Mouse (Mus musculus): ENCODE results near the gene Grin2c. TPM values are rescaled to one million over a fixed set of nuclear protein-coding genes. Genes with fewer than 3 reads are reported as not detected.

The Grin2c gene
- total and polyA plus RNA-seq, 3 experiments: not detected

GRCm38 (mm10) chr11:115209958-115210357 is 57.1 kb downstream of the Grin2c start:
- no peaks in the 10 kb centered on the region for H3K9me3 ChIP-seq (replicated peaks; ENCODE audit: insufficient read depth, low read length)
- H3K79me2 ChIP-seq (ENCODE audit: control insufficient read depth, insufficient read depth, low read length, poor library complexity): no peaks in the 10 kb centered on the region
- no peak overlapping the region for H3K9ac ChIP-seq (ENCODE audit: control insufficient read depth, low read depth, low read length, poor library complexity, severe bottlenecking)
- no peak overlapping the region for H3K27ac ChIP-seq (ENCODE audit: control insufficient read depth, low read depth, low read length)
- H3K27me3 ChIP-seq (ENCODE audit: control insufficient read depth in 1 of 2, insufficient read depth in 2 of 2, low read length in 2 of 2): no peaks in the 10 kb centered on the region
- no peak for TF ChIP-seq KAT2A (conservative IDR thresholded peaks at IDR 0.05; ENCODE audit: low read depth, low read length)
- no peak for TF ChIP-seq EP300 (IDR thresholded peaks at IDR 0.05; ENCODE audit: low read depth in 1 of 2, low read length in 2 of 2)
- no peak for TF ChIP-seq MEF2A (IDR thresholded peaks at IDR 0.05; ENCODE audit: extremely low read depth, insufficient replicate concordance, low read depth, low read length, poor library complexity, severe bottlenecking)
- TF ChIP-seq USF2 (IDR thresholded peaks at IDR 0.05; ENCODE audit: borderline replicate concordance in 1 of 2, insufficient read depth in 1 of 2, low read depth in 1 of 2, low read length in 2 of 2): no peak
- TF ChIP-seq POLR2AphosphoS5 (IDR thresholded peaks at IDR 0.05; ENCODE audit: borderline replicate concordance, low read depth, low read length): no peak
- no peak for TF ChIP-seq GABPA (IDR thresholded peaks at IDR 0.05; ENCODE audit: low read depth, low read length)
- no peak for TF ChIP-seq ETS1 (IDR thresholded peaks at IDR 0.05; ENCODE audit: low read depth, low read length)
- TF ChIP-seq SIN3A (IDR thresholded peaks at IDR 0.05; ENCODE audit: low read length): no peak
- no peak for TF ChIP-seq ZKSCAN1 (IDR thresholded peaks at IDR 0.05; ENCODE audit: low read depth, low read length)
- no peak for TF ChIP-seq MAFK (IDR thresholded peaks at IDR 0.05; ENCODE audit: borderline replicate concordance, low read depth, low read length)
- no peak for TF ChIP-seq TAL1 (IDR thresholded peaks at IDR 0.05; ENCODE audit: low read length)
- TF ChIP-seq CHD1 (IDR thresholded peaks at IDR 0.05; ENCODE audit: low read depth, low read length): no peak
- TF ChIP-seq ELF1 (IDR thresholded peaks at IDR 0.05; ENCODE audit: low read depth, low read length): no peak
- TF ChIP-seq BHLHE40 (IDR thresholded peaks at IDR 0.05; ENCODE audit: borderline replicate concordance, low read depth, low read length): no peak
- TF ChIP-seq SMC3 (IDR thresholded peaks at IDR 0.05; ENCODE audit: low read depth, low read length): no peak
- peaks cover 0 to 2% of the 10 kb centered on the region in 2 experiments; a peak in 1 of 4 replicates for H3K36me3 ChIP-seq (ENCODE audit: control insufficient read depth in 1 of 2, insufficient read depth in 2 of 2, low read length in 2 of 2)
- no peak overlapping the region for H3K4me3 ChIP-seq (ENCODE audit: control insufficient read depth in 1 of 2, insufficient read depth in 1 of 2, low read depth in 2 of 2, low read length in 2 of 2)
- DNase-seq (ENCODE audit: low read depth, low spot score): no peak
- H3K4me1 ChIP-seq (ENCODE audit: control insufficient read depth in 1 of 2, insufficient read depth in 2 of 2, low read length in 2 of 2): no peaks in the 10 kb centered on the region

- TF ChIP-seq NRF1 (IDR thresholded peaks at IDR 0.05; ENCODE audit: insufficient read depth, low read depth, low read length, poor library complexity, severe bottlenecking) (no peak), GATA1 (IDR thresholded peaks at IDR 0.05; ENCODE audit: low read depth, low read length) (no peak), MEF2A (IDR thresholded peaks at IDR 0.05; ENCODE audit: extremely low read depth, insufficient replicate concordance, low read depth, low read length, poor library complexity, severe bottlenecking) (no peak), POLR2AphosphoS5 (IDR thresholded peaks at IDR 0.05; ENCODE audit: borderline replicate concordance, low read depth, low read length) (no peak), RCOR1 (IDR thresholded peaks at IDR 0.05; ENCODE audit: low read depth, low read length) (no peak), GABPA (IDR thresholded peaks at IDR 0.05; ENCODE audit: low read depth, low read length) (no peak), UBTF (IDR thresholded peaks at IDR 0.05; ENCODE audit: borderline replicate concordance, insufficient read depth, low read depth, low read length) (no peak), HCFC1 (IDR thresholded peaks at IDR 0.05; ENCODE audit: low read depth, low read length) (no peak), TBP (IDR thresholded peaks at IDR 0.05; ENCODE audit: low read depth, low read length) (no peak)
- peak; percentile 80 for DNase-seq (ENCODE audit: low read depth, low spot score)
- Histone ChIP-seq H3K27me3 (ENCODE audit: control insufficient read depth in 1 of 2, insufficient read depth in 2 of 2, low read length in 2 of 2) (no peaks in the 10 kb centered on the region), H3K4me3 (ENCODE audit: control insufficient read depth in 1 of 2, insufficient read depth in 1 of 2, low read depth in 2 of 2, low read length in 2 of 2) (no peak overlapping the region), H3K79me2 (ENCODE audit: control insufficient read depth, insufficient read depth, low read length, poor library complexity) (no peaks in the 10 kb centered on the region), H3K36me3 (ENCODE audit: control insufficient read depth in 1 of 2, insufficient read depth in 2 of 2, low read length in 2 of 2) (peaks cover 0 to 1% of the 10 kb centered on the region in 2 experiments; a peak in 1 of 4 replicates), H3K27ac (ENCODE audit: control insufficient read depth, low read depth, low read length) (no peak overlapping the region), H3K4me1 (ENCODE audit: control insufficient read depth in 1 of 2, insufficient read depth in 2 of 2, low read length in 2 of 2) (no peaks in the 10 kb centered on the region), H3K9me3 (replicated peaks; ENCODE audit: insufficient read depth, low read length) (no peaks in the 10 kb centered on the region), H3K9ac (ENCODE audit: control insufficient read depth, low read depth, low read length, poor library complexity, severe bottlenecking) (no peak overlapping the region)
These were observed 58.0 kb downstream of the Grin2c start for GRCm38 (mm10) chr11:115208776-115209732.

Data from MEL (cell line).